Mouse (Mus musculus) erythroblast, embryonic 14.5 days (primary cell): ENCODE data around the gene Hist1h3f. TPM values are rescaled to one million over a fixed set of nuclear protein-coding genes. Genes with fewer than 3 reads are reported as not detected.
"Not testable (repeated sequence)": the region's sequence is repeated elsewhere in the genome, so short reads cannot be mapped to it uniquely, and the experiment has no call there.

Source experiments
- H3K27me3 ChIP-seq: 2 replicates; pipeline ENCODE4 v1.6.1; 2012; ENCODE audit warnings: inconsistent platforms; ENCODE audit not compliant: control insufficient read depth
- H3K36me3 ChIP-seq: 2 replicates; pipeline ENCODE4 v1.6.1; 2012; ENCODE audit warnings: mild to moderate bottlenecking, inconsistent platforms; ENCODE audit not compliant: control insufficient read depth
- H3K4me1 ChIP-seq: 2 replicates; pipeline ENCODE4 v1.6.1; 2012; ENCODE audit warnings: inconsistent platforms; ENCODE audit not compliant: control insufficient read depth
- H3K4me3 ChIP-seq: replicated peaks from 2 replicates; pipeline ENCODE3; 2012; ENCODE audit warnings: moderate library complexity, mild to moderate bottlenecking, inconsistent platforms
- H3K9me3 ChIP-seq: 2 replicates; pipeline ENCODE4 v1.6.1; 2012; ENCODE audit warnings: low read length, inconsistent platforms, mixed read lengths; ENCODE audit not compliant: control insufficient read depth
- GATA1 ChIP-seq: IDR thresholded peaks from 2 replicates; pipeline ENCODE4 v1.6.1; 2012; ENCODE audit warnings: low read length, inconsistent platforms, mixed read lengths
- TAL1 ChIP-seq: IDR thresholded peaks from 3 replicates; pipeline ENCODE4 v1.6.1; 2012; ENCODE audit warnings: low read length, inconsistent platforms, mixed read lengths
- polyA plus RNA-seq: library from polyadenylated mRNA; stranded (reverse); fragments of >175 nt; gene quantifications from 2 replicates; pipeline ENCODE4 v1.2.3, GENCODE M21; 2012

Hist1h3f gene
- polyA plus RNA-seq, 1 experiment: 3.3 TPM

GRCm38 (mm10) chr13:23536076-23536822 lies 7.6 kb upstream of the Hist1h3f start:
- Histone ChIP-seq H3K27me3 (no peaks in the 10 kb centered on the region), H3K4me3 (peak overlapping the region; percentile 75), H3K9me3 (no peaks in the 10 kb centered on the region), H3K36me3 (peaks cover 32% of the 10 kb centered on the region), H3K4me1 (peaks cover 56% of the 10 kb centered on the region)
- TF ChIP-seq GATA1 (no peak), TAL1 (no peak)

- Histone ChIP-seq H3K4me1 (peaks cover 60% of the 10 kb centered on the region), H3K36me3 (peaks cover 32% of the 10 kb centered on the region), H3K4me3 (peak overlapping the region; percentile 75), H3K27me3 (no peaks in the 10 kb centered on the region), H3K9me3 (no peaks in the 10 kb centered on the region)
- TF ChIP-seq GATA1 (peak; percentile 30; the same call in 1 of the 2 replicates), TAL1 (no peak)
Measured at GRCm38 (mm10) chr13:23537006-23537710, 6.7 kb upstream of the Hist1h3f start.

DNA sequence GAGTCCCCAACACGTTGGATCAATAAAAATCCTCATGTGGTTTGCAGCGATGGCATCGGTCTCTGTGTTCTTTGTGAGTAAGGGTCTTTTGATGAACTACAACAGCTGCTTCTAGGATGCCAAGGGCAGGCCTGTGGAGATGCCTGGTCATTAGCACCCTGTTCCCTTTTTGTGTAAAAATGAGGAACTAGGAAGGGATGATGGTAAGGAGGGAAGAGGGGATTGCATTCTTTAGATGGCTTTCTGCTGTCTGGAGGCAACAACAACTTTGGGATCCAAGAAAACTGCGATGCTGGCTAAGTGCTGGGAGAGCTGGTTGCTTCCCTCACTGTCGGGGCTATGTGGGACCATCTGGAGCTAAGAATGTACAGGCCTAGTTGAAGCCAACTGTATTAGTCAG lies 5.6 kb upstream of the Hist1h3f start:
- H3K4me1 ChIP-seq: peaks cover 51% of the 10 kb centered on the region
- TF ChIP-seq GATA1 (no peak), TAL1 (no peak)
- H3K36me3 ChIP-seq: peaks cover 32% of the 10 kb centered on the region
- peak overlapping the region; percentile 17 for H3K4me3 ChIP-seq
- no peaks in the 10 kb centered on the region for H3K9me3 ChIP-seq
- H3K27me3 ChIP-seq: no peaks in the 10 kb centered on the region

DNA sequence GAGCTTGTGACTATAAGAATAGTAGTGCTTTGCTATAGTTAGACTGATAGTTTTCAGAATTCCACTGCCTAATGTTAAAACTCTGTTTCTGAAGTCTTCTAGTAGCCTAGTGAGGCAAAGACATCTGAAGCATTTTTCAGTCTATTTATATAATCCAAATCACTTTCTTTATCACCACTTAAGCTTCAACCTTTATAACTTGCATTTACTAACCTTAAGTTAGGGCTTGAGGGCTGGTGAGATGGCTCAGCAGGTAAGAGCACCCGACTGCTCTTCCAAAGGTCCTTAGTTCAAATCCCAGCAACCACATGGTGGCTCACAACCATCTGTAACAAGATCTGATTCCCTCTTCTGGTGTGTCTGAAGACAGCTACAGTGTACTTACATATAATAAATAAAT lies 4.0 kb upstream of the Hist1h3f start:
- Histone ChIP-seq H3K36me3 (peaks cover 32% of the 10 kb centered on the region), H3K4me1 (peaks cover 52% of the 10 kb centered on the region)
- not testable (repeated sequence) for H3K4me3 ChIP-seq, H3K27me3 ChIP-seq, H3K9me3 ChIP-seq

DNA sequence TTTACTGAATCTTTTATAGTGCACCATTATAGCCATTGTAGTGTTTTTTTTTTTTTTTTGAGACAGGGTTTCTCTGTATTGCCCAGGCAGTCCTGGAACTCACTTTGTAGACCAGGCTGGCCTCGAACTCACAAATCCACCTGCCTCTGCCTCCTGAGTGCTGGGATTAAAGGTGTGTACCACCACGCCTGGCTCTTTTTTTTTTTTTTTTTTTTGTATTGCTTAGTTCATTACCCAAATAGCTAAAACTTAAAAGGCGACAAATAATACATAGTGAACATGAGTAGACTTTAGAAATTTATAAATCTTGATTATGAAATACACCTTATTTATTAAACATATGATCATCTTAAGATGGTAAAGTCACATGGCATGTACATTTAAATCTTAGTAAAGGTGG lies 2.4 kb upstream of the Hist1h3f start:
- Histone ChIP-seq H3K36me3 (peaks cover 32% of the 10 kb centered on the region), H3K4me3 (peak overlapping the region; percentile 64), H3K4me1 (peaks cover 54% of the 10 kb centered on the region), H3K27me3 (no peaks in the 10 kb centered on the region), H3K9me3 (no peaks in the 10 kb centered on the region)
- TF ChIP-seq TAL1 (no peak), GATA1 (no peak)

GRCm38 (mm10) chr13:23542225-23542980 lies 1.4 kb upstream of the Hist1h3f start:
- H3K9me3 ChIP-seq, H3K27me3 ChIP-seq: not testable (repeated sequence)
- H3K4me3 ChIP-seq: peak overlapping the region; percentile 81
- peaks cover 26% of the 10 kb centered on the region for H3K36me3 ChIP-seq
- peaks cover 52% of the 10 kb centered on the region for H3K4me1 ChIP-seq

GRCm38 (mm10) chr13:23542999-23543607 lies 749 bp upstream of the Hist1h3f start, which contains the start of gene Hist1h2bh:
Gene Hist1h2bh, minus strand, starts transcription at chr13:23543392.
- Histone ChIP-seq H3K36me3 (peaks cover 20% of the 10 kb centered on the region), H3K4me1 (peaks cover 49% of the 10 kb centered on the region), H3K4me3 (peak within 1 kb of the TSS; percentile 81)
- H3K9me3 ChIP-seq, H3K27me3 ChIP-seq: not testable (repeated sequence)

DNA sequence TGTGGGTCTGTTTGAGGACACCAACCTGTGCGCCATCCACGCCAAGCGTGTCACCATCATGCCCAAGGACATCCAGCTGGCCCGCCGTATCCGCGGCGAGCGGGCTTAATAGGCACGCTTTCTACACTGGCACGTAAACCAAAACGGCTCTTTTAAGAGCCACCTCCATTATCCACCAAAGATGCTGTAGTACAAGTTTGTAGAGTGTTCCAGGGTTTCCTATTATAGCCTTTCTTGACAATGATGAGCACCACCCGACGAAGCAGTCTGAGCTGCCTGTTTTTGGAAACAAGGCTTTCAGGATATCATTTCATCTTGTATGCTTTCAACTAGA lies 902 bp downstream of the Hist1h3f start:
- peaks cover 51% of the 10 kb centered on the region for H3K4me1 ChIP-seq
- H3K9me3 ChIP-seq, H3K27me3 ChIP-seq, H3K36me3 ChIP-seq: not testable (repeated sequence)
- peak overlapping the region; percentile 57 for H3K4me3 ChIP-seq

GRCm38 (mm10) chr13:23546694-23547093 lies 2.8 kb downstream of the Hist1h3f start:
- H3K9me3 ChIP-seq: no peaks in the 10 kb centered on the region
- no peaks in the 10 kb centered on the region for H3K36me3 ChIP-seq
- TF ChIP-seq GATA1 (peak; percentile 67), TAL1 (no peak)
- H3K27me3 ChIP-seq: no peaks in the 10 kb centered on the region
- peak overlapping the region; percentile 58 for H3K4me3 ChIP-seq
- H3K4me1 ChIP-seq: peaks cover 53% of the 10 kb centered on the region
